Mouse (Mus musculus) heart, adult 2 months (tissue): ENCODE results near the gene Pram1.

Source experiments
- CTCF ChIP-seq: fragments of 200-600 bp; IDR thresholded peaks from 2 replicates; pipeline ENCODE4 v1.8.1; 2022; ENCODE audit warnings: antibody characterized with exemption, mild to moderate bottlenecking, moderate library complexity
- EP300 ChIP-seq: fragments of 200-500 bp; IDR thresholded peaks from 2 replicates; pipeline ENCODE4 v1.6.1; 2011; ENCODE audit warnings: low read depth, low read length, control low read depth; ENCODE audit not compliant: insufficient read depth
- POLR2A ChIP-seq: fragments of 200-500 bp; IDR thresholded peaks from 2 replicates; pipeline ENCODE4 v1.6.1; 2011; ENCODE audit warnings: mild to moderate bottlenecking, low read depth, low read length, control low read depth; ENCODE audit not compliant: insufficient read depth

- TF ChIP-seq CTCF (no peak), POLR2A (no peak), EP300 (no peak)
Observed at GRCm38 (mm10) chr17:33681767-33682166, 43.9 kb downstream of the Pram1 start.
